Mouse (Mus musculus) kidney, postnatal 25 days (tissue): ENCODE results near the gene Yeats2.
"Not testable (repeated sequence)": the region's sequence is repeated elsewhere in the genome, so short reads cannot be mapped to it uniquely, and the experiment has no call there.

Source experiments
- DNase-seq, 2 experiments: peaks; one replicate each; pipeline ENCODE4 v3.0.0; 2021; ENCODE audit warnings: mixed read lengths in 2 of 2

Yeats2 gene

GRCm38 (mm10) chr16:20140772-20141531 is at the start of gene Yeats2:
Gene Yeats2, plus strand, starts transcription at chr16:20141063.
- DNase-seq = peak; percentile 77 to 88

DNA sequence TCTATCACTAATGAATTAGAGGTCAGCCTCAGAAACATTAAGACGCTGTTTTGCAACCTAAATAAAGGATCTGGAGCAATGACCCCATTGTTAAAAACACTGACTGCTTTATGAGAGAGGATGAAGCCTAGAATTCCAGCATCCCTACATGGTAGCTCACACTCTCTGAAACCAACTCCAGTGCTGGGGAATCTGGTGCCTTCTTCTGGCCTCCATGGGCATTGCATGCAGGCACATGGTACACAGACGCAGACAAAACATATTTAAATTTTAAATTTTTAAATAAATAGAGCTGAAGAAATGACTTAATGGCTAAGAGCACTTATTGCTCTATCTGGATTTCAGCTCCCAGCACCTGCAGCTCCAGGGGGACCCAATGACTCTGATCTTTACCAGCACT is 44.9 kb upstream of the Yeats2 start:
- no peak for DNase-seq

GRCm38 (mm10) chr16:20097069-20097710 is 43.7 kb upstream of the Yeats2 start, which contains the start of gene Klhl24:
Gene Klhl24, plus strand, starts transcription at chr16:20097542.
- DNase-seq = peak; percentile 93 to 97

GRCm38 (mm10) chr16:20097711-20098374 is 43.0 kb upstream of the Yeats2 start:
- DNase-seq = peak; percentile 97 to 99

DNA sequence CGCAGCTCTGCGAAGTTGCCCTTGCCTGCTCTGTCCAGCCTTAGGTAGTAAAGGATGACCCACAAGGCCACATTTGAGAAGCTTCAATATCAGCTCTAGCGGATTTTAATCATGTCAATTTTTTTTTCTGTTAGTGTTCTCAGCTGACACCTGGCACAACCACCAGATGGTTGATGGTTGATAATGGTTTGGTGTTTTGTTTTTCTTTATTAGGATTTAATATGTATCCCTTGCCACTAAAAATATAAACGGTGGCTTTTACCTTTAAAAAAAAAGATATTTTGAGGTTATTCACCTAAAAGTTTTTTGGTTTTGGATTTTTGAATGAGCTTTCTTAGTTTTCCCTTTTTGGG is 42.5 kb upstream of the Yeats2 start:
- no peak for DNase-seq

DNA sequence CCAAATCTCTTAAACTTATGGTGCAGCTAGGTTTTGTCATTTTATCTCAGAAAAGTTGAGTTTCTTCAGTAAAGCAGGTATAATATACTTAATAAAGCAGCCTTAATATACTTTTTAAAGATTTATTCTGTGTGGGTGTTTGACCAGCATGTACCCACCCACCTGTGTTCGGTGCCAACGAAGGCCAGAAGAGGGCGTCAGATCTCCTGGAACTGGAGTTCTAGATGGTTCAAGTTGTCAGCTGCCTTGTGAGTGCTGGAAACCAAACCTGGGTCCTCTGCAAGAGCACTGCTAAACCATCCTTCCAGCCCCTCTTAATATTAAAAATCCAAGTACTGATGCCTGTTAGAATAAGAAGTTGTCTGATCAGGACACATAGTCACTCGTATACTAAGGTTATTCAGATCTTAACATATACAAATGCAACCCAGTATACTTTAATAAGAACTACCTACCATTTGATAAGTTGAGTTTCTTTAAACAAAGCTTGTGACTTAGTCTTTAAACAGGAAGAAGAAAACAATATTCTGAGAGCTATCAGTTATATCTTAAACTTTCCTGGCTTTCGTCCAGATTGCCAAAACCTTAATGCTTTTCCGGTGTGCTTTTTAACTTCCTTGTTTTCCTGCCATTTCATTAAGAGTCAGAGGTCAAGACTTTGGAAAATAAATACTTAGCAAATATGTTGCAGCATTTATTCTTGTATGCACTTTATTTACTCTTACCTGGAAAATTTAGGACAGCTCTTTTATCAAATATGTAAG is 41.8 kb upstream of the Yeats2 start:
- no peak for DNase-seq

DNA sequence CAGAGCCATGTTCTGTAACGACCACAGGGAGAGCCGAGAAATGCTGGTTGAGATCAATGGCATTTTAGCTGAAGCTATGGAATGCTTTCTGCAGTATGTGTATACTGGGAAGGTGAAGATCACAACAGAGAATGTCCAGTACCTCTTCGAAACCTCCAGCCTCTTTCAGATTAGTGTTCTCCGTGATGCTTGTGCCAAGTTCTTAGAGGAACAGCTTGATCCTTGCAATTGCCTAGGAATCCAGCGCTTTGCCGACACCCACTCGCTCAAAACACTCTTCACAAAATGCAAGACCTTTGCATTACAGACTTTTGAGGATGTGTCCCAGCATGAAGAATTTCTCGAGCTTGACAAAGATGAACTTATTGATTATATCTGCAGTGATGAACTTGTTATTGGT is 33.9 kb upstream of the Yeats2 start:
- no peak for DNase-seq

DNA sequence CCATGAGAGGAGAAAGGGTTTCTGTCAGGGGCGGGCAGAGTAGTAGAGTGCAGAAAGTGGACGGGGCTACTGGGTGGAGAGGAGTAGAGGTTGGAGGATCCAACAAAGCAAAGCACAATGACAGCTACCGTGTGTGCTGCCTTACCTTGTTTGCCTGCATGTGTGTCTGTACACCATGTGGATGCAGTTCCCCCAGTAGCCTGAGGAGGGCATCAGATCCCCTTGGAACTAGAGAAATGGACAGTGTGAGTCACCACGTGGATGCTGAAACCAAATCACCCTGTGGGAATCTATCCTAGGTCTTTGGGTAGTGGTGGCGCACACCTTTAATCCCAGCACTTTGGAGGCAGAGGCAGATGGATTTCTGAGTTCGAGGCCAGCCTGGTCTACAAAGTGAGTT is 31.9 kb upstream of the Yeats2 start:
- no peak for DNase-seq

GRCm38 (mm10) chr16:20112649-20113048 is 28.2 kb upstream of the Yeats2 start:
- no peak for DNase-seq

DNA sequence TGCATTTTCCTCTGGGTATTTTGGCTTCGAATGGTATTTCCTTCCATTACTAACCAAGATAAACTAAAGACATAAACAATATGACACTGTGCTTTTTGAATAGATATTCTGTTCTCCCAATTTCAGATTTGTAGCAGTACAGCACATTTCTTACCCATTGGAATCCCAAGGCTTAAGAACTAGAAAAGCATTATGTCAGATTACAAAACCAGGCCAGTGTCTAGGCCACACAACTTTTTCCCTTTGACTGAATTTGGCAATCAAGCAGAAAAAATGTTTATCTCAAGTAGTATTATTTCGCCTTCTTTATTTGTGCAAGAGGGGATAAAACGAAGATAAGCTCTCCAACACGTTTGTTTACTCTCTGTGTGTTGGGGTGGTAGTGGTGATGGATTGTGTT is 24.8 kb upstream of the Yeats2 start:
- no peak for DNase-seq

GRCm38 (mm10) chr16:20126319-20126883 is 14.5 kb upstream of the Yeats2 start:
- not testable (repeated sequence) for DNase-seq

- DNase-seq = no peak
These were observed 10.5 kb upstream of the Yeats2 start for GRCm38 (mm10) chr16:20130397-20130796.

- no peak for DNase-seq
These were observed 3.7 kb downstream of the Yeats2 start for GRCm38 (mm10) chr16:20144568-20144967.

DNA sequence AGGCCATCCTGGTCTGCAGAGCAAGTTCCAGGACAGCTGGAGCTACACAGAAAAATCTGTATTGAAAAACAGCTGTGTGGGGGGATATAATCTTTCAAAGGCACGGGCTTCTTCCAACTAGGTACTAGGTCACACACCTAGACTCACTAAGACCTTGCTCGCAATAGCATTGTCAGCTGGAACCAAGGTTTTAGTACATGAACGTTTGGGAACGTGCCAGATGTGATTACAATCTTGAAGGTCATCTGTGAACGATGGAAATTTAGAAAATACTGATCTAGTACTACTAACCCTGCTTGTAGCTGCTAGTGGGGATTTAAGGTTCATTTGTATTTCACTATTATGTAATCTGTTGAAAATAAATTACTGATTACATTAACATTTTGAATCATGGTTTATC is 11.1 kb downstream of the Yeats2 start:
- peak in 1 of 2 experiments; percentile 40 for DNase-seq

GRCm38 (mm10) chr16:20153742-20154141 is 12.9 kb downstream of the Yeats2 start:
- DNase-seq = no peak

DNA sequence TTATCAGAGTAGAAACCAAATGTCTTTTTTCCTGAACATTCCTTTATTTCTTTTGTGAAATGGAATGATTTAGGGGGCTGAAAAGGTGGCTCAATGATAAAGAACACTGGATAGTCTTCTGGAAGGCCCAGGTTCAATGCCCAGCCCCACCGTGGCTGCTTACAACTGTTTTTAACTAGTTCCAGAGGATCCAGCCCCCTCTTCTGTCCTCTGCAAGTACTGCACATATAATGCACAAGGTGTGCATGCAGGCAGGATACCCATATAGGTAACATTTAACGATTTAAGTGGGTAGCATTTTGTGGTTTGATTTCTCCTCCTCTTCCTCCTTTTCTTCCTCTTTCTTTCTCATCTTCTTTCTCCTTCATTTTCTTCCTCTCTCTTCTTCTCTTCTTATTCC is 19.3 kb downstream of the Yeats2 start:
- peak in 1 of 2 experiments; percentile 16 for DNase-seq

GRCm38 (mm10) chr16:20169071-20169470 is 28.2 kb downstream of the Yeats2 start:
- DNase-seq = no peak

DNA sequence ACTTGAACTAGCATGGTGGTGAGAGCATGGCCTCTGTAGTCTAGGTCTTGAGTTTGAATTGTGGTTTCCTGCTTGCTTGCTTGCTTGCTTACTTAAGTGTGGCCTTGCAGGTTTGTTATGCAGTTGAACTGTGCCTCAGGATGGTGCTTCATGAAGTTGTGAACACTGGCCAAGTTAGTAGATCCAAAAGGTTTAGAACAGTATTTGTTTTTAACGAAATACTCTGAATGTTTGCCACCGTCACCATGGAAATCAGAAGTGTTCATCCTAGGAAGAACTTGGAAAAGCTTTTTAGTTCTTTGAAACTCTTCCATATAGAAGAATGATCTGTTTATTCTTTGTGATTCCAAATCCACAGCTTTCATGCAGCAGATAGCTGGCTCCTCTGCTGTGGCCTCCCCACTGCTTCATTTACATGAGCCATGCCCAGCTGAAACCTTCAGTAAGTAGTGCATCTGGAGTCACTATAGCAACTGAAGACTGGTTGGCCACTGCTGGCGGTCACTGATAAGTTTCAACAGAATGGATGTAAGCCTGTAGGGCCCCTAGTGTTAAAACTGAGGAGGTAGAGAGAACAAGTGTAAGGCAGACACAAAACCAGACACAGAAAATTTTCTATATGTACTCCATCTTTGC is 28.7 kb downstream of the Yeats2 start:
- DNase-seq = no peak

- no peak for DNase-seq
These were observed 38.7 kb downstream of the Yeats2 start for GRCm38 (mm10) chr16:20179406-20180175.

DNA sequence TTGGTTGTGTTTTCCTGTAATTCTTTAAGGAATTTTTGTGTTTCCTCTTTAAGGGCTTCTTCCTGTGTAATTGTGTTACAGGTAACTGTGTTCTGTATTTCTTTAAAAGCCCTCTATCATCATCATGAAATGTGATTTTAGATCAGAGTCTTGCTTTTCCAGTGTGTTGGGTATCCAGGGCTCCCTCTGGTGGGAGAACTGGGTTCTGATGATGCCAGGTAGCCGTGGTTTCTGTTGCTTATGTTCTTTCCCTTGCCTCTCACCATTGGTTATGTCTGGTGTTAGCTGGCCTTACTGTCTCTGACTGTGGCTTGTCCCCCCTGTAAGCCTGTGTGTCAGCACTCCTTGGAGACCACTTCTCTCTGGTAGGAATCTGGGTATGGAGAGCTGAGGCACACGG is 44.5 kb downstream of the Yeats2 start:
- DNase-seq = peak in 1 of 2 experiments; percentile 38

GRCm38 (mm10) chr16:20191161-20191882 is 50.5 kb downstream of the Yeats2 start:
- DNase-seq = no peak
